Mouse (Mus musculus) granulocyte monocyte progenitor cell, adult 5-6 weeks (primary cell): Measurements from ENCODE around the gene Schip1. TPM values are rescaled to one million over a fixed set of nuclear protein-coding genes. Genes with fewer than 3 reads are reported as not detected.
A peak's percentile ranks its signal among the peaks of the same experiment; 100 is the strongest.

Experiments
- ATAC-seq: replicated peaks from 2 replicates; pipeline ENCODE4 v1.8.0; 2016; ENCODE audit warnings: mild to moderate bottlenecking, moderate TSS enrichment, inconsistent platforms; ENCODE audit not compliant: poor library complexity, severe bottlenecking
- total RNA-seq, 2 experiments: library from RNA; stranded (forward) in 1 of 2; stranded (reverse) in 1 of 2; fragments of 200-712, 200-1000 nt in 1 of 2; fragments of >200 nt in 1 of 2; fragmentation: Nextera tagmentation in 1 of 2; gene quantifications; 2 replicates each; pipeline ENCODE4 v1.2.3; 2014 to 2017

The Schip1 gene
- total RNA-seq, 2 experiments from 2014 or later: 2.5 to 5.2 TPM

- ATAC-seq: no peak
Measured at GRCm38 (mm10) chr3:68377452-68378198, 313.0 kb downstream of the Schip1 start.

DNA sequence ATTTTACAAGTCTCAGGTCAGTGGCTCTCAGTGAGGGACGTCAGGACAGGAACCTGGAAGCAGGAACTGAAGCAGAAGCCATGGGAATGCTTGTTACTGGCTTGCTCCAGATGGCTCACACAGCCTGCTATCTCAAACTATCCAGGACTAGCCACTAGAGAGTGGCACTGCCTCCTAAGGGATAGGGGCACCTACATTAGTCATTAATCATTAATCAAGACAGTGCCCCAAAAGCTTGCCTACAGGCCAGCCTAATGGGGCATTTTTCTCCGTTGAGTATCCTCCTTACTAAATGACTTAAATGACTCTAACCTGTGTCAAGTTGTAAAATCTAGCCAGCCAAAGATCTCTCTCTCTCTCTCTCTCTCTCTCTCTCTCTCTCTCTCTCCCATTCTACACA is 314.2 kb downstream of the Schip1 start:
- ATAC-seq: no peak

- no peak for ATAC-seq
Measured at GRCm38 (mm10) chr3:68379242-68379641, 314.6 kb downstream of the Schip1 start.

DNA sequence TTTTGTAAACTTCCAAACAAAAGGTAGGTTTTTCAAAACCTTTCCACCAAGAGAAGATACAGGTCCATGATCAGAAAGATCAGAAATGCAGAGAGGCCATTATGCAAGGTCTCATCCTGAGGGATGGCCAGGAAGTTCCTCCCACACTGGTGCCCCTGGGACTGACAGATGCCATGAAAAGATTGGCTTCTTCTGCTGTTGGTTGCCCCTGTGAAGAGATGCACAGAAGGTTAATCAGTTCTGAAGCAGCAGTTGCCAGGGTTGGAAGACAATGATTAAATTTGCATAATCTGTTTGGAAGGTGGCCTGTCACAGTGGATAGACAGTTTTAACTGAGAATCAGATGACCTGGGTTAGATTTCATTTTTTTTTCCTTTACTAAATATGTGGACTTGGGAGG is 319.1 kb downstream of the Schip1 start:
- no peak for ATAC-seq

DNA sequence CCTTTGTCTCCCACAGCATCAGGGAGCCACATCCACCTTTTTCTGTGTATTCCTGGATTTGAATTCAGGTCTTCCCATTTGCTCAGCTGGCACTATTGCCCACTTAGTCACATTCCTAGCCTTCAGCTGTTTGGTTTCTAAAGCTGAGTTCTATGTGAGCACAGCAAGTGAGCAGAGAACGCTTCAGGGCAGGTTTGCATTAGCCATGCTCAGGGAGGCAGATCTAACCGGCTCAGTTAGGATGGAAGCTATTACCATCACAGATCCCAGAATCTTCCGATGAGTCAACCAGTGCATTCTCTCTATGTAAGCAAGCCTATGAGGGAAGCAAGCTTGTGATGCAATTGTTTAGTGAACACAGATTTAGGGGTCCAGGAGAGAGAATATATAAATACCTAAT is 320.9 kb downstream of the Schip1 start:
- ATAC-seq: no peak

- ATAC-seq: no peak
Measured at GRCm38 (mm10) chr3:68388023-68388422, 323.4 kb downstream of the Schip1 start.

DNA sequence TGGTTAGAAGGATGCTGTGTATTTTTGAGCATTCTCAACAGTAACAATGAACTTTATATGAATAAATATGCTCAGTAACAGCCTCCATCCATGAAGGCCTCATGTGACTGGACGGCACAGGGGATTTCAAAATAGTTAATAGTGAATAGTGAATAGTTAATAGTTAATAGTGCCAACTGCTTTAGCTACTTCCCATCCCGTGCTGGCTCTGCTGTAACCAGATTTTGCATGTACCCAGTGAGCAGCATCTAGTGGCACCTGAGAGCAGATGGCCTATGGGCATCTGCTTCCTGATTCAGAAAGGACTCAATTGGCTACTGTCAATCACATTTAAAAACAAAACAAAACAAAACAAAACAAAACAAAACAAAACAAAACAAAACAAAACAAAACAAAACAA is 329.0 kb downstream of the Schip1 start:
- no peak for ATAC-seq

DNA sequence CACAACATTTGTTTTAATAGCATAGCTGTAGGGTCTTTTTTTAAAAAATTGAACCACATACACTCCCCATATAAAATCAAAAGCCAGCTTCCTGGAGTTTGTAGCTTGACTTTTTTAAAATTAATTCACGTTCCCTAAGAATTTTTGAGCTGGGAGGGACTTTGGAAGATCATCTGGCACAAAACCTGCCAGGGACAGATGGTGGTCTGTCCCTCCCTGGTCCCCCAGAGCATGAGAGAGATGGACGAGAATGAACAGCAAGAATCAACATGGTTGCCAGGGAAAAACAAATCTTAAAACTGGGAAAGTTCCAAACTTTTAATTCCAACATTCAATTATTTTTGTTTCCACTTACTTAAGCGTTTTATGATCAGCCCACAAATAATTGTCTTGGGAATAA is 334.1 kb downstream of the Schip1 start:
- no peak for ATAC-seq

DNA sequence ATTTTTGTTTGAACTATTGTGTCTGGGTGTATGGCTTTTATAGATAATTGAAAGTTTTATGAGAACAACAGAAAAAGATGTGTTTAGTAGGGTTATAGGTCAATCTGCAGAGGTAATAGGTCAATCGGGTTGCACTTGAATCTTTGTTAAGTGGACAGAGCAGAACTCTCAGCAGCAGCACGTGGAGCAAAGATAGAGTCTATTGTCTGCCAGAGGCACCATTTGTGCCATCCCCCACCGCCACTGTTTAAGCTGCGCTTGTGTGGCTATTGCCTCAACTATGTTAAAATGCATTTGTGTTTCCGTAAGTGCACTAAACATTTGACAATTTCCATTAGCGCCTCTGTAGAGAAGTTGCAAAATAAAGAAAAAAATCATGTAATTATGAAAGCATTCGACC is 335.5 kb downstream of the Schip1 start:
- ATAC-seq: no peak

- no peak for ATAC-seq
Measured at GRCm38 (mm10) chr3:68403343-68403742, 338.7 kb downstream of the Schip1 start.

DNA sequence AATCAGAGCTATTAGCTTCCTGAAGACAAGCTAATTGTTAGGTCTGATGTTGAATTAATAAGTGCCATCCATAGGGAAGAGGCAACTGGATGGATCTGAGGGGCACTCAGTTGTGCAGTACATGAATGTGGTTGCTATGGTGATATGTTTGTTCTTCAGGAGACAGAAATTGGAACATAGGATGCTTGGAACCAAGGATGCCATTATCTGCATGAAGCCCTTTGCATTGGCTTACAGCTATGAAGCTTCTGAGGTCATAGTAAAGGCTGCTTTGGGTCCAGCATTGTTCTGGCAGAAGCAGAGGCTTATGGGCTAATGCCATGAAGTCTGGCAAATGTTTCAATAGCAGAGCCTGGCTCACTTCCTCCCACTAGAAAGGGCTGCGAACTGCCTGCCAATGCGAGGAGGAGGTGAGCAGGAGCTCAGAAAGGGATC is 339.2 kb downstream of the Schip1 start:
- ATAC-seq: no peak

GRCm38 (mm10) chr3:68405724-68406123 is 341.1 kb downstream of the Schip1 start:
- ATAC-seq: no peak

DNA sequence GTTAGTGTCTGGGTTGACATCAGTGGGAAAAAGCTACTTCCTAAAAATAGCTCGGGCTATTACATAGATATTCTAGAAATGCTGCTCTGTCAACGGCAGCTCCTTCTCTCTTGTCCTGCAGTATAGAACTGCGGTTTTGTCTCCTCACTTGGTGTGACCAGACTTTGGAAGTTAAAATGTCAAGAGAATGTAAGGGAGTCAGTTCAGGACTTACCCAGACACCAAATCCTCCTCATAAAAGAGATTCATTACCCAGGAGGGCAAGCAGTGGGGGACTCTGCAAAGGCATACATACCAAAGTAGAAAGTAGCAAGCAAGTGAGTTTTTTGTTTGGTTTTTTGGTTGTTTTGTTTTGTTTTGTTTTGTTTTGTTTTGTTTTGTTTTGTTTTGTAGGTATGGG is 347.7 kb downstream of the Schip1 start:
- ATAC-seq: no peak

- ATAC-seq: no peak
Measured at GRCm38 (mm10) chr3:68419792-68420191, 355.2 kb downstream of the Schip1 start.

- no peak for ATAC-seq
Measured at GRCm38 (mm10) chr3:68420927-68421326, 356.3 kb downstream of the Schip1 start.

DNA sequence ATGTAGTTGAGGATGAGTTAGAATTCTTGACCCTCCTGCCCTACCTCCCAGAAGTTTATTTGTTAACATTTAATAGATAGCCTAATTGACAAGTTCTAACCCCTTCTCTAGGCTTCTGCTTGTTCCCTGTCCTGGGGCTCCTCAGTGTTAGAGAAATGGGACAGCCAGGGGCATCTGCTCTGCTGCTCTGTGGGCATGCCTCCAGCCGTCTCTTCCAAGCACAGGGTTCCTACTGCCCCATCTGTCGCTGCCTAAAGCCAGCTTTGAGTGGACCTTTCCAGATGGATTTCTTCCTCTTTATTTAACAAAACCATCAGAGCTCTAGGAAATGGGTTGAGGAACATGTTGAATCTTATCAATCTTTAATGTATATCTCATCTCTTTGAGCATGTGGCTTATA is 357.2 kb downstream of the Schip1 start:
- no peak for ATAC-seq

DNA sequence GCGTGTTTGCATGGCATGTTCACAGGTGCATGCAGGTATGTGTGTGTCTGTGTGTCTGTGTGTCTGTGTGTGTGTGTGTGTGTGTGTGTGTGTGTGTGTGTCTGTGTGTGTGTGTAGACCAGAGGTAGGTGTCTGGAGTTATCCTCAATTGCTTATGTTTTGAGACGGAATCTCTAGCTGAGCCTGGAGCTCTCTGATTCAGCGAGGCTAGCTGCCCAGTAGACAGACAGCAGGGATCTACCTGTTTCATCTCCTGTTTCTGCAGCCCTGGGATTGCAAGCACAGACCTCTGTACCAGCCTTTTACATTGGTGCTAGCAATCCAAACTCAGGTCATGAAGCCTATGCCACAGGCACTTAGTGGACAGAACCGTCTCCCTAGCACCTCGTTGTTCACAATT is 363.5 kb downstream of the Schip1 start:
- ATAC-seq: no peak

DNA sequence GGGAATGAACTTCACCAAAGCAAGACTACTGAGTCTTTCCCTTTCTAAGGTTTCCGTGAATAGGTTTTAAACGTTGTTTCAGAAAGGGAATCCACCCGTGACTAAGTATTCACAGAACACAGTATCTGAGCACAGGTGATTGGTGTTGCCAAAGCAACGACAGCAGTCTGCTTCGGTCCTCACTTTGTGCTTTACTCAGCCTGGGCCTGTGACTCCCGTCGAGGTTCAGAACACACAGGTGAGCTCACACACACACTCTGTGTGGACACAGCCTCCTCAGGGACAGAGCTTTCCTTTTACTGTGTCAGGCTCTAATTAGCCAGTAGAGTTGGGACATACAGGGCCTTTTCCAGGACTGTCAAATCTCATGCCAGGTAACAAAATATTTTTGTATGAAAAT is 369.8 kb downstream of the Schip1 start:
- ATAC-seq: no peak

- no peak for ATAC-seq
Measured at GRCm38 (mm10) chr3:68434897-68435296, 370.3 kb downstream of the Schip1 start.

- peak; percentile 56 for ATAC-seq
Measured at GRCm38 (mm10) chr3:68448480-68448879, 383.9 kb downstream of the Schip1 start.

DNA sequence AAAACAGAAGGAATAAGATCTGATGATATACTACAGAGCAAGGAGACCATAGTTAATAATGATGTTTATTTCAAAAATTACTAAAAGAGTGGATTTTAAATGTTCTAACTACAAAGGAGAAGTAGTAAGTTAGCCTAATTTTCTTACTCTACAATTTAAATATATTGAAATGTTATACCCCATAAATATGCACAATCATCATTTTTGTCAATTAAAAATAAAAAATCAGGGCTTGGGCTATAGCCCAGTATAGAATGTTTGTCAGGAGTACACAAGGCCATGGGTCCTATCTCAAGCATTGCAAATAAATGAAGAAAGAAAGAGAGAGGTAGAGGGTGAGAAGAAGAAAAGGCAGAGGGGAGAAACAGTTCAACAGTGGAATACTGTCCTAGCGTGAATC is 387.0 kb downstream of the Schip1 start:
- ATAC-seq: no peak

DNA sequence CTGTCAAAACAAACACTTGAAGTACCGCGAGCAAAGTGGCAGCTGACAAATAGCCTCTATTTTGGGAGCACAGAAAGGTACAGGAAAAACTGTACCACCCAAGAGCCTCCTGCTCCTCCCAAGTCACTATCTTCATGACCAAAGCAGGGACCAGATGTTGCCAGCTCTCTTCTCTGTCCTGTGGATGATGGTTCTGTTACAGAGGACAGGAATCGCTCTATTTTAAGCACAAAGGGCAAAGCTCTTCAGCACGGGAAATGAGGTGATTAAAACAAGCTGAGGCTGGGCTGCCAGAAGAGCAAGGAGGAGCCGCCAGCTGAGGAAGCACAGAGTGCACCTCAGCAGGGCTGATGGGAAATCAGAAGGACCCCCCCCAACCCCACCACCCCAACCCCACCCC is 388.7 kb downstream of the Schip1 start:
- no peak for ATAC-seq
